ENCODE assay signal across 10 mouse cellular contexts in the genomic region with DNA sequence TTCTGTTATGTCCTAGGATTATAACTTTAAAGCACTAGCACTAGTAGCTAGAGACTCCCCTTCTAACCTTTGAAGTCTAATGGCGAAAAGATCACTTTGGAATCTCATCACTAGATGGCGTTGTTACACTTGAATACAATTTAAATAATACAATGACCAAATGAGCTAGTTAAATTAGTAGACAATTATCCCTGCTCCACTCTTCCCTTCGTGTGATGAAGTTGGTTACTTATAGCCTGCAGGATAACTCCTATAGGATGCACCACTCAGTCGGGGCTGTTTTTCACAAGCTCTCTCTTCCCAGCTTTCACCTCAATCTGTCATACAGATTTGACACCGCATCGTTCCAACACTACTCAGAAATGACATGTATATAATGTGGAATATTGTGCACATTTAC.
DNase-seq lines count a peak whose midpoint lies in the region; ATAC-seq and TF ChIP-seq lines count a peak whose summit lies in the region.
"Had no signal": no experiment of that assay in that cellular context is flagged by ENCODE, and none has a peak within 500 bp of the region (broad histone marks: within the 10 kb centered on the region; RNA-seq: fewer than 3 reads in every experiment).

No protein-coding gene starts in this region.

- WGBS in kidney, postnatal 0 days: 36% methylated on average over 6 of the region's 6 CpGs
- 36% methylated on average over 6 of the region's 6 CpGs for WGBS in kidney, embryonic 16.5 days
- WGBS in hindbrain, embryonic 15.5 days: 17% methylated on average over 6 of the region's 6 CpGs

- peak; percentile 78 for DNase-seq in kidney, postnatal 0 days (ENCODE audit: low spot score)
- DNase-seq in ES-E14 (ENCODE audit: low read depth, low spot score): peak; percentile 36
- peak; percentile 3 for DNase-seq in cerebellum, adult 9-11 months
- DNase-seq in retina, postnatal 1 day: peak; percentile 87
- no peak for DNase-seq in kidney, adult 18-20 months
- DNase-seq in thymus, postnatal 25 days: no peak

- no peak for ATAC-seq in kidney, postnatal 0 days (replicated peaks; ENCODE audit: low FRiP score, low read depth)
- no peak for ATAC-seq in kidney, embryonic 16.5 days (ENCODE audit: low FRiP score, low TSS enrichment)
- ATAC-seq in hindbrain, embryonic 15.5 days (ENCODE audit: low FRiP score, low read depth): peak; percentile 69

- no peak overlapping the region for H3K4me3 ChIP-seq in kidney, postnatal 0 days (replicated peaks; ENCODE audit: low read depth, low read length)
- H3K4me3 ChIP-seq in kidney, embryonic 16.5 days (ENCODE audit: low read length): no peak overlapping the region
- H3K4me3 ChIP-seq in ES-E14 (ENCODE audit: insufficient read depth in 1 of 2, low read depth in 1 of 2, low read length in 2 of 2, poor library complexity in 1 of 2, severe bottlenecking in 1 of 2): no peak overlapping the region
- no peak overlapping the region for H3K4me3 ChIP-seq in hindbrain, embryonic 15.5 days
- H3K4me3 ChIP-seq: limb, embryonic 13.5 days; stomach, embryonic 15.5 days had no signal

- H3K27ac ChIP-seq in kidney, postnatal 0 days: no peak overlapping the region
- no peak overlapping the region for H3K27ac ChIP-seq in kidney, embryonic 16.5 days (ENCODE audit: low read length)
- H3K27ac ChIP-seq in ES-E14 (ENCODE audit: insufficient read depth, low read depth, low read length, poor library complexity, severe bottlenecking): no peak overlapping the region
- H3K27ac ChIP-seq in hindbrain, embryonic 15.5 days (replicated peaks): no peak overlapping the region
- H3K27ac ChIP-seq: limb, embryonic 13.5 days; stomach, embryonic 15.5 days had no signal

- TF ChIP-seq CTCF in kidney, postnatal 0 days (IDR thresholded peaks at IDR 0.05; ENCODE audit: low read depth): peak; percentile 74

- H3K9me3 ChIP-seq in kidney, postnatal 0 days (replicated peaks; ENCODE audit: low read length): no peaks in the 10 kb centered on the region
- no peaks in the 10 kb centered on the region for H3K9me3 ChIP-seq in kidney, embryonic 16.5 days (ENCODE audit: low read length)
- no peaks in the 10 kb centered on the region for H3K9me3 ChIP-seq in ES-E14 (ENCODE audit: control insufficient read depth, insufficient read depth, low read depth, low read length)
- H3K9me3 ChIP-seq in hindbrain, embryonic 15.5 days: no peaks in the 10 kb centered on the region
- H3K9me3 ChIP-seq: limb, embryonic 13.5 days; stomach, embryonic 15.5 days had no signal

- H3K4me1 ChIP-seq in kidney, postnatal 0 days (replicated peaks; ENCODE audit: insufficient read depth, low read length): no peaks in the 10 kb centered on the region
- no peaks in the 10 kb centered on the region for H3K4me1 ChIP-seq in kidney, embryonic 16.5 days (ENCODE audit: insufficient read depth, low read length)
- H3K4me1 ChIP-seq in ES-E14 (ENCODE audit: control insufficient read depth in 2 of 2, insufficient read depth in 2 of 2, low read length in 2 of 2, poor library complexity in 1 of 2): no peaks in the 10 kb centered on the region
- peaks cover 4% of the 10 kb centered on the region; the same call in 1 of the 2 replicates for H3K4me1 ChIP-seq in hindbrain, embryonic 15.5 days (replicated peaks)
- H3K4me1 ChIP-seq: limb, embryonic 13.5 days; stomach, embryonic 15.5 days had no signal

- H3K4me2 ChIP-seq in kidney, postnatal 0 days (ENCODE audit: low read length): no peak overlapping the region
- H3K4me2 ChIP-seq in kidney, embryonic 16.5 days (replicated peaks; ENCODE audit: low read depth, low read length): no peak overlapping the region
- peak overlapping the region; percentile 25 for H3K4me2 ChIP-seq in hindbrain, embryonic 15.5 days
- H3K4me2 ChIP-seq: limb, embryonic 13.5 days; stomach, embryonic 15.5 days had no signal

- in situ Hi-C loops in ES-E14 (cut with MboI; ENCODE audit: low sequenced_read_pairs in 2 of 2, unreplicated experiment in 2 of 2): loop anchor here in 1 of 2 experiments (25.0 kb wide), 1 partner anchor 1793 kb away; no protein-coding TSS in a partner anchor

- H3K36me3 ChIP-seq in kidney, postnatal 0 days (ENCODE audit: insufficient read depth, low read length): no peaks in the 10 kb centered on the region
- no peaks in the 10 kb centered on the region for H3K36me3 ChIP-seq in kidney, embryonic 16.5 days (ENCODE audit: insufficient read depth, low read length)
- no peaks in the 10 kb centered on the region for H3K36me3 ChIP-seq in ES-E14 (ENCODE audit: control insufficient read depth, insufficient read depth, low read length, poor library complexity, severe bottlenecking)
- H3K36me3 ChIP-seq in hindbrain, embryonic 15.5 days: no peaks in the 10 kb centered on the region
- H3K36me3 ChIP-seq: limb, embryonic 13.5 days; stomach, embryonic 15.5 days had no signal

- no peaks in the 10 kb centered on the region for H3K27me3 ChIP-seq in kidney, postnatal 0 days (ENCODE audit: insufficient read depth, low read length)
- peaks cover 4% of the 10 kb centered on the region; the same call in 1 of the 2 replicates for H3K27me3 ChIP-seq in kidney, embryonic 16.5 days (ENCODE audit: insufficient read depth, low read length)
- no peaks in the 10 kb centered on the region for H3K27me3 ChIP-seq in hindbrain, embryonic 15.5 days
- H3K27me3 ChIP-seq: limb, embryonic 13.5 days; stomach, embryonic 15.5 days had no signal

- no peak overlapping the region for H3K9ac ChIP-seq in kidney, postnatal 0 days (ENCODE audit: low read depth, low read length)
- no peak overlapping the region for H3K9ac ChIP-seq in kidney, embryonic 16.5 days (replicated peaks; ENCODE audit: low read length)
- H3K9ac ChIP-seq in ES-E14 (ENCODE audit: insufficient read depth, low read depth, low read length, poor library complexity, severe bottlenecking): no peak overlapping the region
- no peak overlapping the region for H3K9ac ChIP-seq in hindbrain, embryonic 15.5 days
- H3K9ac ChIP-seq: limb, embryonic 13.5 days; stomach, embryonic 15.5 days had no signal

TF ChIP-seq in ES-E14, 5 proteins besides CTCF, POLR2A, EP300 and RAD21:
- TF ChIP-seq ZNF384 (IDR thresholded peaks at IDR 0.05; ENCODE audit: low read depth, low read length) (no peak), MAFK (IDR thresholded peaks at IDR 0.05; ENCODE audit: insufficient read depth, low read depth, low read length) (no peak), HCFC1 (IDR thresholded peaks at IDR 0.05; ENCODE audit: borderline replicate concordance, insufficient read depth, low read length) (no peak), CHD2 (IDR thresholded peaks at IDR 0.05; ENCODE audit: low read depth, low read length) (no peak), ZC3H11A (IDR thresholded peaks at IDR 0.05; ENCODE audit: borderline replicate concordance, low read depth, low read length) (no peak)

Comparison
In these comparisons a context has a peak if more than half of its experiments do, and no peak if none do; other contexts are left out.
1. DNase-seq: peak in kidney, postnatal 0 days (single experiment), ES-E14 (single experiment), cerebellum, adult 9-11 months (single experiment) and retina, postnatal 1 day (single experiment); none in kidney, adult 18-20 months (single experiment) and thymus, postnatal 25 days (single experiment).